Mouse (Mus musculus): ENCODE measurements around the gene Zc3h18. TPM values are rescaled to one million over a fixed set of nuclear protein-coding genes. Genes with fewer than 3 reads are reported as not detected.

Gene Zc3h18
- polyA plus RNA-seq, 1 experiment from 2014 or later = 64.0 TPM

DNA sequence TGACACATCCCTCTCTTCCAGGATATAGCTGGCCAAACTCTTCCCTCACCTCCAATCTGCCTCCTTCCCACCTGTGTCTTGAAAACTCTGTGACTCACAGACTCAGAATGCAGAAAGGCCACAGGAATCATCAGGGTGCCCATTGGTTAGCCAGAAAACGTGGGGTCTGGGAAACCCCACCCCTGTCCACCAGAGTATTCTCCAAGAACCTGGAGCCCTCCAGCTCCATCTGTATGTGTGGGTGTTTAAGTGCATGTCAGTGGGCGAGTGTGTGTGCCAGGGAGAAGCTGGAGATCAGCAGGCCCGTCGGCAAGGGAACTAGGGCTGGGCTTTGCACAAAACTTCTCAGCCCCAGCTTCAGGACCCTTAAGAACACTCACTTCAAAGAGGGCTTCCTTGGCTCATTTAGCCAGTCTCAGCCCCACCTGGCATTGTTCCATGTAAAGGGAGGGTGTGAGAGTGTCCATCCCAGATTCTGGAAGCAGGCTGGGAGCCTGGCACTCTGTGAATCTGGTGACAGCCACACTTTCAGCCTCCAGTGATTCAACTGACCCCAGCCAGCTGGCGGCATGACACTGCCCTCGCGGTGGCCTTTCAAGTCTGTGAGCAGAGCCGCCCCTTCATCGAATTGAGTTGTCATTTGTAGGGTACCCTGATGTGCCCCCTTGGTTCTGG is 43.6 kb downstream of the Zc3h18 start:
- no peak overlapping the region for H3K27ac ChIP-seq
- no peak overlapping the region for H3K4me2 ChIP-seq (replicated peaks)
- H3K36me3 ChIP-seq = peaks cover 44% of the 10 kb centered on the region
- H3K4me1 ChIP-seq = no peaks in the 10 kb centered on the region
- H3K9ac ChIP-seq = no peak overlapping the region
- ATAC-seq (ENCODE audit: low FRiP score) = no peak
- H3K27me3 ChIP-seq = no peaks in the 10 kb centered on the region
- no peak overlapping the region for H3K4me3 ChIP-seq
- H3K9me3 ChIP-seq (replicated peaks) = no peaks in the 10 kb centered on the region
- 63% methylated on average over 9 of the region's 9 CpGs for WGBS

- Histone ChIP-seq H3K36me3 (peaks cover 29% of the 10 kb centered on the region), H3K27ac (no peak within 1 kb of the TSS), H3K4me2 (replicated peaks) (no peak within 1 kb of the TSS), H3K9ac (no peak within 1 kb of the TSS), H3K4me1 (no peaks in the 10 kb centered on the region), H3K9me3 (replicated peaks) (no peaks in the 10 kb centered on the region), H3K4me3 (no peak within 1 kb of the TSS), H3K27me3 (no peaks in the 10 kb centered on the region)
- no peak for ATAC-seq (ENCODE audit: low FRiP score)
- WGBS = 85% methylated on average over 14 of the region's 14 CpGs
Observed at GRCm38 (mm10) chr8:122421376-122422070, 45.1 kb downstream of the Zc3h18 start, which contains the start of gene Il17c. Gene Il17c, plus strand, starts transcription at chr8:122422020.

GRCm38 (mm10) chr8:122423217-122423616 is 46.8 kb downstream of the Zc3h18 start:
- H3K9me3 ChIP-seq (replicated peaks) = no peaks in the 10 kb centered on the region
- H3K27ac ChIP-seq = no peak overlapping the region
- H3K4me1 ChIP-seq = no peaks in the 10 kb centered on the region
- H3K36me3 ChIP-seq = peaks cover 14% of the 10 kb centered on the region
- 84% methylated on average over 24 of the region's 24 CpGs for WGBS
- no peak for ATAC-seq (ENCODE audit: low FRiP score)
- H3K9ac ChIP-seq = no peak overlapping the region
- H3K27me3 ChIP-seq = no peaks in the 10 kb centered on the region
- no peak overlapping the region for H3K4me3 ChIP-seq
- no peak overlapping the region for H3K4me2 ChIP-seq (replicated peaks)

GRCm38 (mm10) chr8:122423659-122424058 is 47.2 kb downstream of the Zc3h18 start:
- no peak overlapping the region for H3K4me3 ChIP-seq
- WGBS = 60% methylated on average over 5 of the region's 5 CpGs
- H3K4me1 ChIP-seq = no peaks in the 10 kb centered on the region
- H3K9me3 ChIP-seq (replicated peaks) = no peaks in the 10 kb centered on the region
- peaks cover 9% of the 10 kb centered on the region for H3K36me3 ChIP-seq
- H3K9ac ChIP-seq = no peak overlapping the region
- no peaks in the 10 kb centered on the region for H3K27me3 ChIP-seq
- H3K4me2 ChIP-seq (replicated peaks) = no peak overlapping the region
- no peak for ATAC-seq (ENCODE audit: low FRiP score)
- no peak overlapping the region for H3K27ac ChIP-seq

DNA sequence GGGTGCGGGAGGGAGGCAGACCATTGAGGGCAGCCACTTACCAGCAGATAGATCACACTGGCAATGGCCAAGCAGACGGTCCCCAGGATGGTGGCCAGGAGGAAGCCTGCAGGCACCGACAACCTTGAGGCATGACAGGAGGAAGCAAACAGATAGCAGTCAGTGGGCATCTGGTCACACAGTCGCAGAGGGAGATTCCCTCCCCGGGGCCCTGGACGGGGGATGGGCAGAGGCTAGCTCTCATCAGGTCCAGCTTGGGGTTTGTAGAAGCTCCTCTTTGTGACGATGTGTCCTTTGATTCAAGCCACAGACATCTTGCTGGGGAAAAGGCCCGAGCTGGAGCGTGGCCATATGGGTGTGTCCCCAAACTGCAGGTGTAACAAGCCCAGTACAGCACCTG is 49.7 kb downstream of the Zc3h18 start:
- Histone ChIP-seq H3K9me3 (replicated peaks) (no peaks in the 10 kb centered on the region), H3K4me2 (replicated peaks) (no peak overlapping the region), H3K36me3 (no peaks in the 10 kb centered on the region), H3K4me3 (no peak overlapping the region), H3K9ac (no peak overlapping the region), H3K27ac (no peak overlapping the region), H3K4me1 (no peaks in the 10 kb centered on the region), H3K27me3 (no peaks in the 10 kb centered on the region)
- no peak for ATAC-seq (ENCODE audit: low FRiP score)
- WGBS = 75% methylated on average over 9 of the region's 9 CpGs

DNA sequence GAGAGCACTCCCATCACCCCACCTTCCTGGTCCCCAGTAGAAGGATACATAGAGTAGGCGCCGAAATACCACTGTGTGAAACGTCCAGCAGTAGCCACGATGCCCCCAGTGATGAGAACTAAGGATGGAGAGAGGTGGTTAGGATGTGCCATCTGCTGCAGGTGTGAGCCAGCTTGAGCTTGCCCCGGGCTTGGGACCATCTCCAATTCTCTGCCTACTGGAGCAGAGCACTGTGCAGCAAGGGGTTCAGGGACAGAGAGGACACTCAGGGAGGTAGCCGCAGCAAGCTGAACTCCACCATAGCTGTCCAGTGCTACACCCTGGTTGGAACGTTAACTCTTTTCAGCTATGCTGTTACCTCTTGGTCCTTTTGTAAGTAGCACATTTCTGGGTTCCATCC is 51.2 kb downstream of the Zc3h18 start:
- H3K9me3 ChIP-seq (replicated peaks) = no peaks in the 10 kb centered on the region
- 94% methylated on average over 7 of the region's 7 CpGs for WGBS
- H3K27me3 ChIP-seq = no peaks in the 10 kb centered on the region
- no peaks in the 10 kb centered on the region for H3K36me3 ChIP-seq
- H3K4me2 ChIP-seq (replicated peaks) = no peak overlapping the region
- no peak overlapping the region for H3K9ac ChIP-seq
- no peak overlapping the region for H3K27ac ChIP-seq
- H3K4me1 ChIP-seq = peaks cover 11% of the 10 kb centered on the region
- ATAC-seq (ENCODE audit: low FRiP score) = no peak
- no peak overlapping the region for H3K4me3 ChIP-seq

GRCm38 (mm10) chr8:122428163-122428562 is 51.8 kb downstream of the Zc3h18 start:
- Histone ChIP-seq H3K9ac (no peak overlapping the region), H3K4me2 (replicated peaks) (no peak overlapping the region), H3K27ac (no peak overlapping the region), H3K9me3 (replicated peaks) (no peaks in the 10 kb centered on the region), H3K4me1 (peaks cover 15% of the 10 kb centered on the region), H3K36me3 (no peaks in the 10 kb centered on the region), H3K27me3 (no peaks in the 10 kb centered on the region), H3K4me3 (no peak overlapping the region)
- ATAC-seq (ENCODE audit: low FRiP score) = no peak
- 91% methylated on average over 9 of the region's 9 CpGs for WGBS

GRCm38 (mm10) chr8:122430058-122430636 is 53.7 kb downstream of the Zc3h18 start:
- Histone ChIP-seq H3K4me1 (peaks cover 15% of the 10 kb centered on the region), H3K36me3 (peaks cover 15% of the 10 kb centered on the region), H3K27me3 (no peaks in the 10 kb centered on the region), H3K9me3 (replicated peaks) (no peaks in the 10 kb centered on the region), H3K9ac (no peak overlapping the region), H3K27ac (no peak overlapping the region), H3K4me3 (no peak overlapping the region), H3K4me2 (replicated peaks) (no peak overlapping the region)
- ATAC-seq (ENCODE audit: low FRiP score) = no peak
- 82% methylated on average over 10 of the region's 10 CpGs for WGBS

DNA sequence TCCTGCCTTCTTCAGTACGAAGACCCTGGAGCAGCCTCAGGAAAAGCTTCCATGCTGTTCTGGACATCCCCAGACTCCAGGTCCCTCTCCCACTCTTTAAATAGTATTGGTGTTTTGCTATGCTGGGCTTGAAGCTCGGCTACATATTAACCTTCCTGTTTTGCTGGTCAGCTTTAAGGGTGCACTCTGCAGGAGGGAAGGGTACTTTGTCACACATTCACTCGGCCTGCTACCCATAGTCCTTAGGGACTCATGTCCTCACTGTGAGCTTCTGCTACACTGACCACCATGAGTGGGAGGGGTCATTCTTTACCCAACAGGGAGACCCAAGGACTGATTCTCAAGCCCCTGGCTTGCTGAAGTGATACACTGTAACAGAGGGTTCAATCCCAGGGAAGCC is 54.2 kb downstream of the Zc3h18 start:
- no peak overlapping the region for H3K4me3 ChIP-seq

GRCm38 (mm10) chr8:122431694-122432442 is 55.5 kb downstream of the Zc3h18 start:
- peak overlapping the region; percentile 50 for H3K9ac ChIP-seq
- no peaks in the 10 kb centered on the region for H3K27me3 ChIP-seq
- peak overlapping the region; percentile 39 for H3K4me3 ChIP-seq
- no peak overlapping the region; the same call in 1 of the 2 replicates for H3K27ac ChIP-seq
- peaks cover 15% of the 10 kb centered on the region for H3K4me1 ChIP-seq
- 0 out of 2 replicates have a peak, but pooled peaks cover 4% of the 10 kb centered on the region for H3K9me3 ChIP-seq (replicated peaks)
- peak overlapping the region; percentile 74 for H3K4me2 ChIP-seq (replicated peaks)
- H3K36me3 ChIP-seq = peaks cover 32% of the 10 kb centered on the region
- no peak for ATAC-seq (ENCODE audit: low FRiP score)
- WGBS = 34% methylated on average over 18 of the region's 18 CpGs

More for the DNA sequence above, 54.2 kb downstream of the Zc3h18 start:
- WGBS = 71% methylated on average over 3 of the region's 3 CpGs
- no peak overlapping the region for H3K9ac ChIP-seq
- H3K4me2 ChIP-seq (replicated peaks) = no peak overlapping the region
- peaks cover 15% of the 10 kb centered on the region for H3K4me1 ChIP-seq
- ATAC-seq (ENCODE audit: low FRiP score) = no peak
- H3K27ac ChIP-seq = no peak overlapping the region
- H3K27me3 ChIP-seq = no peaks in the 10 kb centered on the region
- H3K9me3 ChIP-seq (replicated peaks) = 0 out of 2 replicates have a peak, but pooled peaks cover 4% of the 10 kb centered on the region
- peaks cover 19% of the 10 kb centered on the region for H3K36me3 ChIP-seq

DNA sequence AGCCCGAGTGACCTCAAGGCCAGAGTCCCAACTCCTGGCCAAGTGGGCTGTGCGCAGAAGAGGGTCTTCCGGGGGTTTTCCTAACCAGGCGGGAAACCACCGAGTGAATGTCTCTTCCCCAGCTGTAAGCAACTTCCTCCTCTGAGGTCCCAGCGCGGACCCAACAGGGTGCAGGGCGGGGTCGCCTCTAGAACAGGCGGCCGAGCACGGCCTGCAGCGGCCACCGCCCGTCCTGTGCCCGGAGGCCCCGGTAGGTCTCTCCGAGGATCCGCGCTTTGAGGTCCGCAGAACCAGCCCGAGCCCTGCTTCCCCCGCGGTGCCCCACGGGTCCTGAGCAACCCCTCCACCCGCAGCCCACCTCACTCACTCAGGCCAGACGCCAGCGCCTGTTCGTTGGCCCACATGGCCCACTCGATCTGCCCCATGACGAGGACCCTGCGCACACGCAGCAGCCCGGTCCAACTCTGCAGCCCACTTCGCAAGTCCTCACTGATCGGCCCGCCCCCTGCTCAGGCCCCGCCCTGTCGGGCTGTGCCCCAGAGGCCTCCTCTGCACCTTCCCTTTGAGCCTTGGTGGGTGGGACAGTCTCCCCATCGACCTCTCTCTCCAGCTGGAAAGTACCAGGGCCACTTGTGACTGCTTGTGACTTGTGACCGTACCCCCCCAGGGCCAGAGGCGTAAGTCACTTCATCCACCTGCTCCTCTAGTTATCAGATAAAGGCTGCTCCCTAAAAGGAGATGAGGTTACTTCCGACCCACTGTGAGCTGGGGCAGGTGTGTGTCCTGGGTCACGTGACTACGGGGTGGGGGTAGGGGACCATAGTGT is 56.2 kb downstream of the Zc3h18 start, which contains the start of gene Cyba:
Gene Cyba, minus strand, starts transcription at position 488 of the 826 bp plus-strand sequence.
- peak within 1 kb of the TSS; percentile 39 for H3K4me3 ChIP-seq
- 6% methylated on average over 42 of the region's 45 CpGs for WGBS
- no peaks in the 10 kb centered on the region for H3K27me3 ChIP-seq
- ATAC-seq (ENCODE audit: low FRiP score) = peak; percentile 69
- 0 out of 2 replicates have a peak, but pooled peaks cover 4% of the 10 kb centered on the region for H3K9me3 ChIP-seq (replicated peaks)
- H3K4me2 ChIP-seq (replicated peaks) = peak within 1 kb of the TSS; percentile 74
- H3K36me3 ChIP-seq = peaks cover 40% of the 10 kb centered on the region
- H3K27ac ChIP-seq = no peak within 1 kb of the TSS; the same call in 1 of the 2 replicates
- H3K4me1 ChIP-seq = peaks cover 15% of the 10 kb centered on the region
- peak within 1 kb of the TSS; percentile 50 for H3K9ac ChIP-seq

Data from hindbrain, embryonic 12.5 days (tissue).